Mouse (Mus musculus) olfactory bulb, adult 2 months (tissue): ENCODE results near the gene Tnnc2.

Experiments used
- CTCF ChIP-seq: fragments of 200-500 bp; IDR thresholded peaks from 2 replicates; pipeline ENCODE4 v1.5.1; 2012; ENCODE audit warnings: low read depth, mild to moderate bottlenecking, low read length, moderate library complexity; ENCODE audit not compliant: insufficient read depth
- POLR2A ChIP-seq: fragments of 200-500 bp; IDR thresholded peaks from 2 replicates; pipeline ENCODE4 v1.6.1; 2012; ENCODE audit warnings: mild to moderate bottlenecking, low read depth, low read length, moderate library complexity; ENCODE audit not compliant: insufficient read depth

DNA sequence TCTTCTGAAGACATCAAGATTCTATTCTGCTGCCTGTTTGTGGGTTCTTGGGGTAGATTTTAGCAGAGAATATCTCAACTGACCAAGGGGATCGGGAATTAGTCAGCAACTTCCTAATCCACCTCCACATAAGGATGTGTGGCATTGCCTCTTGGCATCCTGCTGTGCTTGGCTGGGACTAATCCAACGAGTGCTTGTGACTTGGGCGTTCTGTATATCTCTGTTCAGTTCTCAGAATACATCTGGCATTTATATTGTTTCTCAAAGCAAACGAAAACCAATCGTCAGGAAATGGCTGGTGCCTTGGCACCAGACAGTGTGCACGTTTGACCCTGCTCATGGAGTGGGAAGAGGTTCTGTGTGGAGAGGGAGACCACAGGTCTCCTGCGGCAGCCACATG is 39.9 kb downstream of the Tnnc2 start:
- TF ChIP-seq POLR2A (no peak), CTCF (no peak)
